Mouse (Mus musculus): ENCODE measurements around the gene Slc6a11. TPM values are rescaled to one million over a fixed set of nuclear protein-coding genes. Genes with fewer than 3 reads are reported as not detected.

The Slc6a11 gene
- total RNA-seq, 2 experiments from 2014 or later = not detected

DNA sequence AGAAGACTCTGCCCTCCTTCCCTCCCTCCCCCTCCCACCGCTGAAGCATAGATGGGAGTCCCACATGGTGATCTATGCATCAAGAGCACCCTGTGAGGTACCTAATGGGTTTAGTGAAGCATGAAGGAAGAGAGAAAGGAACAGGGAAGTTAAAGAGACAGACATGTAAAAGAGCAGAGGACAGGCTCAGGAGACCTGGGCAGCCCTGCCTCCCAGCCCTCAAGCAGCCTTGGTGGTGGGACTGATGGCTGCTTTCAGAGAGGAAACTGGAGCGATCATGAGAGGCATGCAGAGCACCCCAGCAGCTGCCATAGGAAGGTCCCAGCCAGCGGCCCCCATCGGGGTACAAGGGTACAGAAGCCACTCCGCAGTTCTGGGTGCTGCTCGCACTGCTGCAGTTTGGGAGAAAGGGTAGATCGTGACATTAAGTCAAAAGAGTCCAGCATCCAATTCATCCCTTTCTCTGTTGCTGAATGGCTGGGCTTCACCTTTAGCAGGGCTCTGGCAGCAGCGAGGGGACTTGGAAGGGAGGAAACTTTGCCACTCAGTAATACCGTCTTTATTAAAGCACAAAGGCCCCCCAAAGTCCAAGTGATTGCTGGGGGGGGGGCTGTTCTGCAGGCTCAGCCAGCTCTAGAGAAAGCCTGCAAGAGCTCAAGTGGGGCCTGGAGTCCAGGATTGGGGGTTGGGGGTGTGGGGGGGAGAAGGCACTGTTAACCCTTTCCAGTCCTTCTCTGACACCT lies 43.5 kb downstream of the Slc6a11 start:
- no peak for DNase-seq

DNA sequence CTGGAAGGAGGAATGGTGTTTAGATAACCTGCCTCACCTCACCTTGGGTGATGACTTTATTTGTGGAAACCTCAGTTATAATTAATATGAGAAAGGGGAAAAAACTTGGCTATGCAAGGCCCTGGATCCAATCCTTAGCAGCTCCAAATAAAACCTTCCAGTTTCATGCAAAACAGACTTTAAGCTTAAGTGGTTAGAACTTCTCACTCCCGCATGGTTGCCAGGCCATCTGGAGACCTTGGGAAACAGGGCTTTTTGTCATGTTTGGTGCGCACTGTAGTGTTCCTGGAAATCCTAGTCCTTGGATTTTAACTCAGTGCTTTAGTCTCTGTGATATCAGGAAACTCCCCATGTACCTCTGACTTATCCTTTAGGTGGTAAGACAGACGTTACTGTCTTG lies 47.1 kb downstream of the Slc6a11 start:
- DNase-seq = no peak
- intact Hi-C loops (cut with DNase I) = no loop called here

More for the DNA sequence above, 43.5 kb downstream of the Slc6a11 start:
- intact Hi-C loops (cut with DNase I) = no loop called here

DNA sequence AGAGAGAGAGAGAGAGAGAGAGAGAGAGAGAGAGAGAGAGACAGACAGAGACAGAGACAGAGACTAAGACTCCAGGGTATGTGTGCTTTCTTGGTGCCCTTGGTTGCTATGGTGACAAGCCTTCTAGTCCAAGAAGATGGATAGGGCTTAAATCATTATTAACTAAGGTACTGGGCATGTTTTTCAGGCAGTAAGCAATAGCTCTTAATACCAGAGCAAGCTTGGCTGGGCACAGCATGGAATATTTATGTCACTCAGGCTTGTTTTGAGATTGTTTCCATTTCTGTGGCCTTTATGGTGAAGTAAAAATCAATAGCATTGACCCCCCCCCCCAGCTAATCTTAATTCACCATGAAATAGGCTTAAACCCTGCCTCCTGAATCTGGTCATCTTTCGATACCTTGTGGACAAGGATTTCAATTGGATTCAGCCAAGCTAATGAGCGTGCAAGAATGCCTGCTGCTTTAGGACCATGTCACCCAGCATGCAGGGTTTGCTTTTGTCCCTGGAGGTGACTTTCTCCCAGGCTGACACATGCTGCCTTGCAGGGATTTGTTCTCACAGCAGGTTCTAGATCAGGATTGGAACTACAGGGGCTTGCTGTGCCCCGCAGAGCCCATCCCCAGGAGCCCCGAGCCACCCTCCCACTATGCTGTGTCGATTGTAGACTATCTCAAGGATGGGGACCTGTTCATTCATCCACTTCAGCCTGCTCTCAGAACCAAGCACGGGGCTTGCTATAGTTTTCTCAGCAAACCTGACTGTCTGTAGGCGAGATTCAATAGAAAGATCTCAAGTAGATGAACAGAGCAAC lies 51.5 kb downstream of the Slc6a11 start:
- no peak for DNase-seq
- intact Hi-C loops (cut with DNase I) = no loop called here

DNA sequence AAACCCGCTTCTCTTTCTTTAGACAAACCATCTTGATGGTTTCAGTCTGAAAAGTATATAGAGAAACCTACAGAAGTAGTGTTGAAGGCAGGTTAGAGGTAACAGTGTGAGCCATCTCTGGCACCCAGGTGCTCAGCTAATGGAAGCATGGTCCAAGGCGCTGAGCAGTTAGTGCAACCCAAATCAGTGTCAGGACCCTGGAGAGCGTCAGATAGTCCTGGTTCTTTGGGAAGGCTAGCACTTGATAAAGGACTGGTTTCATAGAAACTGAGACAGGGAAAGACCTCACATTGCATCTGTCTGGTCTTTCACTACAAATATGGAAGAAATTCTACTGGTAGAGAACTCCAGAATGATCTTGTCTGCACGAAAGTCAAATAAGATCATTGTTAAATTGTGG lies 56.1 kb downstream of the Slc6a11 start:
- intact Hi-C loops (cut with DNase I) = no loop called here
- DNase-seq = peak in 1 of 2 experiments; percentile 37

DNA sequence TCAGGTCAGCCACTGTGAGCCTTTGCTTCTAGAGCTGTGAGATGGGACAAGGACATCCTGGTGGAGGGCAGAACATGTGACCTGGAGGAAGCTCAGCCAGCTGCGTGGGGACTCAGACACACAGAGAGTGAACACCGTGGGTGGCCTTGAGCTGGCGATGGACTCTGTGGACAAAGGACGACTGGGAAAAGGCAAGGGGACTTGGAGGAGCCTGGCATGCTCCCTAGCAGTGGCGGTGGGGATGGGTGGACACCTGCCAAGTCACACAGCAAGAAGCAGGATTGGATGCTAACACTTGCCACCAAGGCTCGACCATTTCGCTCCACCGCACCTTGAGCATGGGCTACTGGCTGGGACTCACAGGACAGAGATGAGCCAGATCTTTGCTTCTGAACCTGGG lies 57.8 kb downstream of the Slc6a11 start:
- intact Hi-C loops (cut with DNase I) = no loop called here
- DNase-seq = no peak

DNA sequence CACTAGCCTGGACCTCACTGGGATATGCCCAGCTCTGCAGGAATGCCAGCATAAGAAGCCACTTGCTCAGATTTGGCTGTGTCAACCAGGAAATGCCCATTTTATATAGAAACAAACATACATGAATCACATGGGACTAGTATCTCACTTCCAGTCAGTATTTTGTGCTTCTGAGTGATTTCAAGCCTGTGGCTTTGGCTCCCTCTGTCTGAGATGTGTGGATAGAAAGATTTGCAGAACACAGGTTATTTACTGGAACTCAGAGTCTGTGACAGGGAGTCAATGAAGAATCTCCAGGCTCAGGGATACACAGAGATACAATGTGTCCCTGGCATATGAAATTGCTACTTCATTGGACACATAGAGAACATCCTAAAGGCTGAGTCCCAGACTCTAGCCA lies 65.0 kb downstream of the Slc6a11 start:
- no peak for DNase-seq
- intact Hi-C loops (cut with DNase I) = loop anchor here (5.0 kb wide), 1 partner anchor 109 kb away; no protein-coding TSS in a partner anchor

DNA sequence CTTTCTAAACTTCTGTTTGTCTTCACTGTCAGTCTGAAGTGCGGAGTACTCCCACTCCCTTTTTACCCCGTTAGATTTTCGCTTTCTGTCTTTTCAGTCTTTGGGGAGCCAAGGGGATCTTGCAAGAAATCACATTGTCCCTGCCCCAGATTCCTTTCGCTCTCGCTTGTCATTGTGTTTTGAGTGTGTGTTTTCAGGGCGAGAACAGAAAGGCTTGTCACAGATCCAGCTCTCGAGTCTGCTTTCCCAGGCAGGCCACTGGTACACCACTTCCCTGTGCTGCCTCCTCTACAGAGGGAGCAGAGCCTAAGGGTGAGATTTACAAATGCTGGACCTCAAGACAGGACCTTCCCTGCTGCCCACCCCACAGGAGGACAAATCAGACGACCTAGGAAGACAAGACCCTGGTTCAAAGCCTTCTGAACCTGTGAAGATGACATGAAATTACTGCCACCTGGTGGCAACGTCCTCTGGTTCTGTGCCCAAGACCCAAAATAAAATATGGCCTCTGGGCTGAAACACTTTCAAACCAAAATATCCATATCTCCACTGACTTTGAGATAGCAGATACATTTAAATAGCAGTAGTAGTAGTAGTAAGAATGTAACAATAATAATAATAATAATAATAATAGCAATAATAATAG lies 68.3 kb downstream of the Slc6a11 start:
- DNase-seq = peak in 1 of 2 experiments; percentile 2
- intact Hi-C loops (cut with DNase I) = loop anchor here (5.0 kb wide), 1 partner anchor 112 kb away; no protein-coding TSS in a partner anchor

DNA sequence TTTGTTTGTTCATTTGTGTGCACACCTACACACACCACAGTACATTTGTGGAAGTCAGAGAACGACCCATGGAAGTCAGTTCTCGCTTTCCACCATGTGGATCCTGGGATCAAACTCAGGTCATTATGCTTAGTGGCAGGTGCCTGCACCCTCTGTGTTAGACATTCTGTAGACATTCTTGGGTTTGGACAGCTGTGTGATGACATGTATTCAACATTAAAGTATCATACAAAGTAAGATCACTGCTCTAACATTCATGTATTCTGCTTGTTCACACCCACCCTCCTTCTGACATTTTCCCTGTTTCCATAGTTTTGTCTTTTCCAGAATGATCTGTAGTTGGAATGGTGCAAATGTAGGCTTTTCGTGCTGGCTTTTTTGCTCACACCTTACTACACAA lies 73.5 kb downstream of the Slc6a11 start:
- no peak for DNase-seq
- intact Hi-C loops (cut with DNase I) = no loop called here

DNA sequence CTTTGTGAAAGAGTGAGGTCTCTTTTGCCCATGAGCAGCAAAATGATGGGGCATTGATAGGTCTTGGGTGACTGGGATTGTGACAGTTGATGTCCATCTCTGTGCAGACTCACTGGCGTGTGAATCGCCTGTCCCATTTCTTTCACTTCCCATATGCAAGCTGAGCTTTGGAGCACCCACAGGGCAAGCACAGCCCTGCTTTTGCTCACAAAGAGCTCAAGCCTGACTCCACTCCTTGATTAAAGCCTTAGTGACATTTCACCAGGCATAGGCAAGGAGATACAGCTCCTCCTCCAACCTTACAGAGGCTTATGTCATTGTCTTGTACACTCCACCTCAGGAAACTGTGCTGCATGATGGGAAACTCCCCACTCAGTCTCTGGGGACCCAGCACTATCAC lies 77.3 kb downstream of the Slc6a11 start:
- DNase-seq = no peak

DNA sequence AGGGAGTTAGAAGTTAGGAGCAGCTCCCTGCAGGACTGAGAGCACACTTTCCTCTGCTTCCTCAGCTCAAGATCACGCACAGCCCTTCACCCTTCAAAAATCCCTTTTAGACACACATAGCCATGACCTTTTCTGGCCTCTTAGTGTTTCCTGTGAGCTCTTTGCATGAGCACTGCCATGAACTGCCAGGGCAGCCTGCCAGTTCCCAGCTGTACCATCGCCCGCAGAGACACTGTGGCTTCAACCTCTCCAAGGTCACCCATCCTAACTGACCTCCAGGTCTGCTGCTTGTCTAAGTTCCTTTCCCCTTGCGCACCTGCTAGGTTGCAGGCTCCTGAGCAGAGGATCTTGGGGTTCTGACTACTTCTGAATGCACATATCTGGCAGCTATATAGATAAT lies 83.4 kb downstream of the Slc6a11 start:
- DNase-seq = peak; percentile 5 to 14
- intact Hi-C loops (cut with DNase I) = no loop called here

More for the DNA sequence above, 77.3 kb downstream of the Slc6a11 start:
- intact Hi-C loops (cut with DNase I) = no loop called here

DNA sequence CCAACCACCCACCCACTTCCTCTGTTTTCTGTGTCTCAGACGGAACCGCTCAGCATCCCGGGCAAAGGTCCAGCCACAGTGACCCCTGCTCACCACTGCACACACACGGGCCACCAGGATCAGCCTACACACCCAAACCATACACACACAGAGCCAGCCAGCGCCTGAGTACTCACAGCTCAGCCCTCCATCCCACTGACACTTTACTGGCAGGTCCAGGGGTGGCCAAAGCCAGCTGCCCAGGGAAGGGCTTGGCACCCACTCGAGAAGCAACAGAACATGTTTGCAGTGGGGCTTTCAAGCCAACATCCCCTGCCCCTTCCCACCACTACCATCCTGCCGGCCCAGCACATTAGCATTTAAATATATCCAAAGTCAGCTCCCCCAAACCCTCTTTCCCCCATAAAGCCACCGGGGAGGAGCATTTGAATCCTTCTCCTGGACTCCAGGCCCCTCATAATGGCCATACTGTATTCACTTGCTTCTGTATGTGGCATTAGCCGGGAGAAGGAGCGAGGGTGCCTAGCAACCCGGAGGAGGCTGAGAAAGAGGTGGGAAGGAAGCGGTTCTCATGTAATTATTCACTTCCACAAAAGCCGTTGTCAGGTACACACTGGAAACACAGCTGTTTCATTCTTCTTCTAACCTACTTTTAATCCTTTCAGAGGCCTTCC lies 85.8 kb downstream of the Slc6a11 start:
- intact Hi-C loops (cut with DNase I) = no loop called here
- DNase-seq = no peak

DNA sequence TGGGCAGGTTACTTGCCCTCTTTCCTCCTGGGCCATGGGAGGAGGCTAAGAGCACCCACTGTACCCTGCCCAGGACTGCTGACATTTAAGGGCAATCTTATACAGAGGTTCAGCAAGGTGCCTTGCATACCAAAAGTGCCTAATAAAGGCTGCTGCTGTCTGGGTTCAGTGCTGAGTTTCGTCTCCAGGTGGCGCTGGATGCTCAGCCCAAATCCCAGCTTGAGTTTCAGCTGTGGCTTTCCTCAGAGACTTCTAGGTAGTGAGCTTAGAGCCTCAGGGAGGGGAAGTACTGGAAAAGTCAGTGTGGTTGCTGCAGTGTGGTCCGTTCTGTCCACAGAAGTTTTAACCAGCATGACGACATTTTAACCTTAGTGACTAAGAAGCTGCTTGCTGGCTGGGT lies 93.4 kb downstream of the Slc6a11 start:
- intact Hi-C loops (cut with DNase I) = loop anchor here (2.0 kb wide), 1 partner anchor 118 kb away; no protein-coding TSS in a partner anchor
- peak; percentile 6 to 11 for DNase-seq

DNA sequence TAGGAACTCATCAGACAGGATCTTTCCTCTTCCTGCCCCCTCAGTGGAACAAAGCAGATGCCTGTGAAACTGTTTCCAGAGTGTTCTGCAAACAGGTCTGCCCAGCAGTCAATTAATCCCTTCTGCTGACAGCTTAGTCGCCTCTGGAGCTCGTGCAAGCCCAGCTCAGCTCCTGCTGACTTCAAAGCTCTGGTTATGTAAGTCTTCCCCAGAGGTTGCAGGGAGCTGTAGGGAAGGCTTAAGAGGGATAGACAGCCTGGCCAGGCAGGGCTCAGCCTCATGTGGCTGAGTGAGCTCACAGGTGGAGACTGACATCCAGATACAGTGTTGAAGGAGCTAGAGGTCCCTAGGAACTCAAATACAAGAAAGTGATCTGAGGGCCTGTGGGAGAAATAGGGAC lies 96.3 kb downstream of the Slc6a11 start:
- DNase-seq = no peak
- intact Hi-C loops (cut with DNase I) = no loop called here

DNA sequence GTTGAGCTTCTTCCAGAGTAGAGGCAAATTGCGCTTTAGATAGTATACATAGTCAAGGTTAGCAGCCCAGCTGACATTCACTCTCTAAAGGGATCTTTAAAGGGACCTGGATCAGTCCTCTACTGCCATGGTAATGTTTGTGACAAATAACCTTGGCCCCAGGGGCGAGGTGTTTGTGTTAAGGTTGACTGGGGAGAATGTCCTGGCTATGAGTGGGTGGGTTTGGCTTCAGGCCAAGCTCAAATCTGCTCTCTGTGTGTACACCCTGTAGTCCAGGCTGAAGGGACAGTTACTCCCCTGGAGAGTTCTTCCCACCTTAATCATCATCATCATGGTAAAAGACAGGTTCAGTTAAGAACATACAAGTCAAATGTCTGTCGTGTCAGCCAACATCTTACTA lies 97.2 kb downstream of the Slc6a11 start:
- no peak for DNase-seq
- intact Hi-C loops (cut with DNase I) = no loop called here

DNA sequence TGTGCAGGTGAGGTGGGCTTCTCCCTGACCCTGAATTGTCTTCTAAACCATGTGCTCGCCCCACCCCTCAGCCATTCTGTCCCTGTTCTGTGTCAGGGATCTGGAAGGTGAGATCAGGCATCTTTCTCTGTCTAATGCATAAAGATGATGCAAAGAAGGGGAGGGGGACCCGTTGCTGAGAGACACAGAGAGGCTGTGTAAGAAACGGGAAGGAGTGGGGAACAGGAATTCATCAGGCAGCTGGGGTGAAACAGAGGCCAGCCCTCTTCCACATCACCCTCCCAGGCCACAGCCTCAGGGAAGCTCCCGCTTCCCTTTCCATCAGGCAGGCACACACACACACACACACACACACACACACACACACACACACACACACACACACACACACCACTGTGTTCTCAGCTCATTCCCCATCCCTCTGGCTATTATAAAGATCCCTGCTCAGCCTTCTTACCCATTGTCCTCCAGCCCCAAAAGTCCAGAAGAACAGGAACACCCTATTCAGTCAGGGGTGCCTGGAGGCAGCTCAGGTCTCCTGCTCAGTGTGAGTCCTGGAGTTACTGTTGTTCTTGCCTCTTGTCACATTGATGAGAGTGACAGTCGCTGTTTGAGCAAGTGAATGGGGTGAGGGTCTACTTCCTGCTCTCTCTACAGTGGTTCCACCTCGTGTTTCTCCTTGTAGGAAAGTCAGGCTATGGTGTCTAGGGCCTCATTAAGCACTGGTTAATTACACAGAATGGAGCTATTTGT lies 108.0 kb downstream of the Slc6a11 start:
- DNase-seq = no peak

DNA sequence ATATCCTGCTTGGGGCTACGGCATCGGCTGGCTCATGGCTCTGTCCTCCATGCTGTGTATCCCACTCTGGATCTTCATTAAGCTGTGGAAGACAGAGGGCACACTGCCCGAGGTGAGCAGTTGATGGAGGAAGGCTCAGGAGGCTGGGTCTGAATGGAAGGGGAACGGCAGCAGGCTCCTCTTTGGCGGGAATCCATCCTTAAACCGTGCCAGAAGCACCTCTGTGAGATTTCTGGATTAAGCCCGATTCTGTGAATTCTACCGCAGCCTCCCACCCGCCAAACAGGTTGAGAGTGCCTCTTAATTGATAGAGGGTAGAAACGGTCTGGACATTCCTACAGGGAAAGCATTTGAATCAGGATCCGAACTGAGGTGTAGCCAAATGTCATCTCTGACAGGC lies 114.6 kb downstream of the Slc6a11 start:
- intact Hi-C loops (cut with DNase I) = no loop called here

More for the DNA sequence above, 108.0 kb downstream of the Slc6a11 start:
- intact Hi-C loops (cut with DNase I) = no loop called here

DNA sequence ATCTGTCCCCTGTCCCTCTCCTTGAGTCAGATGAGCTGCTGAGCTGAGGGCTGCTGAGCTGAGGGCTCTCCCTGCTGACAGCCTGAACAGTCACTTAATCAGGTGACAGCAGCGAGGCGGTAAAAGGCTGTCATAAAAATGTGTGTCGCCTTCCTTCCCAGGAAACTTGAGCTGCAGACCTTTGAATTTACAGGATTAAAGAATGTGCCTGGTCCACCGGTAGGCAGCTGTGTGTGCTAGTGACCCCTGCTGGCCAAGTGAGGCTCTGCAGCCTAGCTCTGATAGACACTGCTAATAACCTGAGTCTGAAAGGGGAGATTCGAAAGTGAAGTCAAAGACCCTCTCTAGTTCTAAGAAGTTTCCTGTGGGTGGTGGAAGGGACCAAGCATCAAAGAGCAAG lies 119.3 kb downstream of the Slc6a11 start:
- intact Hi-C loops (cut with DNase I) = loop anchor here (2.0 to 5.0 kb wide), 2 partner anchors 162 to 483 kb away; no protein-coding TSS in a partner anchor
- peak; percentile 67 to 80 for DNase-seq

More for the DNA sequence above, 114.6 kb downstream of the Slc6a11 start:
- no peak for DNase-seq

DNA sequence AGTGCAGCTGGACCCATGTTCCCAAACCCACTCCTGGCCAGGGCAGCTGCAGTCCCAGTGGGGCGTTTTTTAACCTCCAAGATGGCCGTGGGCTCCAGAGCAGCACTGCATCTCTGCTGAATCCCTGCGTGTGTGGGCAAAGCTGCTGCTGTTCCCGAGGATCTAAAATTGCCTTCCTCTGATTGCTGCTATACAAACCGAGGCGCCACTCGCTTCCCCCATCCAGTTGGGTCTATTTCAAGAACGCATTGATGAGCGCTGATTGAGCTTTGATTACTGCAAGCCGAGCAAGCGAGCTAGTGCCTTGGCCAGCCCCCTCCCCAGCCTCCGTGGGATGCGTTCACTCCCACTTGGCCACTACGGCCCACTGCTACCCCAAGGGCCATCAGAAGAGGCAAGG lies 123.9 kb downstream of the Slc6a11 start:
- intact Hi-C loops (cut with DNase I) = loop anchor here (5.0 kb wide), 1 partner anchor 488 kb away; no protein-coding TSS in a partner anchor
- DNase-seq = no peak

DNA sequence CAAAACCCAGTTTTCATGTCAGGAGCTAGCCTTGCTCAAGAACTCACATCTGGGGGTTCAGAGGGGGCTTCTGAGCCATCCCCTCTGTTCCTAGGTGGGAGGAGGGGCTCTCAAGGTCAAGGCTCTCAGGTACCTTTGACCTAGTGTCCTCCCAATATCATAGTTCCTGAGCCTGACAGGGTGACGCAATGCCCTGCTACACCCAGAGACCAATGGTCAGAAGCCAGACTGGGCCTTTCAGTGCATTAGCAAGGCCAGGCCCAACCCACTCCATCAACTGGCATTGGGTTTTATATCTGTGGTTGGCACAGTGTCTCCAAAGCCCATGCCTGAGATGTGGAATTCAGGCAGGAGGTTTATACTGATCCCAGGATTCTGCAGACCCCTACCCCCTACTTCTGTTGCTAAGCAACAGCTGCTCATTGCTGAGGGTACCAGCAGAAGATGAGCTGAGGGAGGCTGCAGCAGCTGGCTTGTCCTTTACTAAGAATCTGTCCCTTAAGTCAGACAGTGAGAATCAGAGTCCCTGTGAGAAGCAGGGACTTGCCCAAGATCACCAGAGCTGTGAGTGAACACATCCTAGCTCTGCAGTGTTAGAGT lies 126.8 kb downstream of the Slc6a11 start:
- intact Hi-C loops (cut with DNase I) = no loop called here
- DNase-seq = no peak

Measured in heart, postnatal 14 days (tissue).